Mouse (Mus musculus) thymus, adult 2 months (tissue): ENCODE measurements around the gene Ube2l3. TPM values are rescaled to one million over a fixed set of nuclear protein-coding genes. Genes with fewer than 3 reads are reported as not detected.
A peak's percentile ranks its signal among the peaks of the same experiment; 100 is the strongest.

Experiments
- DNase-seq: peaks from one replicate; pipeline ENCODE4 v3.0.0; 2021
- H3K27ac ChIP-seq: fragments of 200-500 bp; 2 replicates; pipeline ENCODE4 v1.5.1; 2012; ENCODE audit warnings: low read length, control low read depth; ENCODE audit not compliant: control insufficient read depth, insufficient read depth
- H3K27me3 ChIP-seq: fragments of 200-500 bp; 2 replicates; pipeline ENCODE4 v1.6.1; 2012; ENCODE audit warnings: mild to moderate bottlenecking, low read length, moderate library complexity, mixed read lengths; ENCODE audit not compliant: control insufficient read depth, insufficient read depth
- H3K36me3 ChIP-seq: fragments of 200-500 bp; 2 replicates; pipeline ENCODE4 v1.6.1; 2012; ENCODE audit warnings: mild to moderate bottlenecking, low read length, moderate library complexity; ENCODE audit not compliant: control insufficient read depth, insufficient read depth
- H3K4me1 ChIP-seq: fragments of 200-500 bp; replicated peaks from 2 replicates; pipeline ENCODE4 v1.6.1; 2012; ENCODE audit warnings: low read length; ENCODE audit not compliant: control insufficient read depth, insufficient read depth
- H3K4me3 ChIP-seq: fragments of 200-500 bp; 2 replicates; pipeline ENCODE4 v1.5.1; 2012; ENCODE audit warnings: mild to moderate bottlenecking, low read length, control low read depth, moderate library complexity; ENCODE audit not compliant: control insufficient read depth, insufficient read depth
- CTCF ChIP-seq: fragments of 200-500 bp; IDR thresholded peaks from 2 replicates; pipeline ENCODE4 v1.5.1; 2012; ENCODE audit warnings: mild to moderate bottlenecking, control low read depth, low read length, moderate library complexity, borderline replicate concordance; ENCODE audit not compliant: control insufficient read depth, poor library complexity, insufficient read depth; ENCODE audit errors: extremely low read depth
- POLR2A ChIP-seq: fragments of 200-500 bp; IDR thresholded peaks from 2 replicates; pipeline ENCODE4 v1.6.1; 2012; ENCODE audit warnings: mild to moderate bottlenecking, low read length, control low read depth, moderate library complexity; ENCODE audit not compliant: control insufficient read depth, poor library complexity, insufficient read depth; ENCODE audit errors: extremely low read depth
- WGBS: fragments of 180-500 bp; shearing (Covaris S2); methylation state at CpG from one replicate; pipeline ENCODE4 v1.1.7; 2018; 5-methylcytosine and 5-hydroxymethylcytosine counted together
- polyA plus RNA-seq: library from polyadenylated mRNA; depleted of rRNA; stranded (reverse); fragments of >200 nt; gene quantifications from 2 replicates; pipeline ENCODE4 v1.2.3, GENCODE M21; 2012; rRNA removed

Gene Ube2l3
- polyA plus RNA-seq, 1 experiment = 70.5 TPM

DNA sequence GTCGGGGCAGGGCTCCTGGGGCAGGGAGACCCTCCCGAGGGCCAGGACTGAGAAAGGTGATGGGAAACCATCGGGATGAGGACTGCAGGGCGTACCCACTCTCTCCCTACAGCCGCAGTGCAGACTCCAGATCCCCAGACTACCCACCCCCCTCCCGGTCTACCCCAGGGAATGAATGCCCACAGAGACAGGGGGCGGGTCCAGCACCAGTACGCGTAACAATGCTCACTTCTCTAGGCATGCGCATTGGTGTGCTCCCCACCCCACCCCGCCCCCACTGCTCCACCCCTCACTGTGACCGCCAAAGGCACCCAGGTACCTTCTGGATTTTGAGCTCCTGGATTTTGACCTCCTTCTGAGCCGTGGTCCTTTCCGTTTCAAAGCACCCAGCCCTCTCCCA, 80.9 kb downstream of the Ube2l3 start:
- WGBS = 98% methylated on average over 14 of the region's 14 CpGs
- DNase-seq = no peak
- Histone ChIP-seq H3K36me3 (no peaks in the 10 kb centered on the region; the same call in 1 of the 2 replicates), H3K27me3 (no peaks in the 10 kb centered on the region), H3K27ac (no peak overlapping the region), H3K4me1 (peaks cover 18% of the 10 kb centered on the region), H3K4me3 (no peak overlapping the region)
- TF ChIP-seq CTCF = no peak
- no peak for TF ChIP-seq POLR2A

DNA sequence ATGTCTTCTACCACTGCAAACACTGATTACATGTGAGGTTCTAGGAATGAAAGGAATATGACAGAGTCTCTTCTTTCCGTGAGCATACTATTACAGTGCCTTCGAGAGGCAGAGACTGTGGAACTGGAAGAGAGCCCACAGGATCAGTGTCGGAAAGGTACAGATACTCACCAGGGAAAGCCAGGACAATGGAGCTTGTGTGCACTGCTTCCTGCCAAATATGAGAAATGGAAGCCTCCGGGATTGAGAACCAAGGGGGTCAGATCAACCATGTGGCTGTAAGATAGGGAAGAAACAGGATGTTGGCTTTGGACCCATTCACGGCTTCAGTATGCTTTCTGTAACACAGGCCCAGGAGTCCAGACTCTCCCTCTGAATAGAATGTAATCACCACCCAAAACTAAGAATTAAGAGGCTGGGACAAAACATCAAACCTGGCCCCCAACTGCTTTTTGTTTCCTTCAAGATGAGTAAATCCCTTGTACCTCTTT, 85.1 kb downstream of the Ube2l3 start:
- Histone ChIP-seq H3K4me1 (no peaks in the 10 kb centered on the region), H3K27me3 (no peaks in the 10 kb centered on the region), H3K36me3 (no peaks in the 10 kb centered on the region; the same call in 1 of the 2 replicates), H3K4me3 (no peak overlapping the region), H3K27ac (no peak overlapping the region)
- DNase-seq = no peak
- TF ChIP-seq POLR2A = no peak
- no peak for TF ChIP-seq CTCF
- 92% methylated on average over 5 of the region's 5 CpGs for WGBS

DNA sequence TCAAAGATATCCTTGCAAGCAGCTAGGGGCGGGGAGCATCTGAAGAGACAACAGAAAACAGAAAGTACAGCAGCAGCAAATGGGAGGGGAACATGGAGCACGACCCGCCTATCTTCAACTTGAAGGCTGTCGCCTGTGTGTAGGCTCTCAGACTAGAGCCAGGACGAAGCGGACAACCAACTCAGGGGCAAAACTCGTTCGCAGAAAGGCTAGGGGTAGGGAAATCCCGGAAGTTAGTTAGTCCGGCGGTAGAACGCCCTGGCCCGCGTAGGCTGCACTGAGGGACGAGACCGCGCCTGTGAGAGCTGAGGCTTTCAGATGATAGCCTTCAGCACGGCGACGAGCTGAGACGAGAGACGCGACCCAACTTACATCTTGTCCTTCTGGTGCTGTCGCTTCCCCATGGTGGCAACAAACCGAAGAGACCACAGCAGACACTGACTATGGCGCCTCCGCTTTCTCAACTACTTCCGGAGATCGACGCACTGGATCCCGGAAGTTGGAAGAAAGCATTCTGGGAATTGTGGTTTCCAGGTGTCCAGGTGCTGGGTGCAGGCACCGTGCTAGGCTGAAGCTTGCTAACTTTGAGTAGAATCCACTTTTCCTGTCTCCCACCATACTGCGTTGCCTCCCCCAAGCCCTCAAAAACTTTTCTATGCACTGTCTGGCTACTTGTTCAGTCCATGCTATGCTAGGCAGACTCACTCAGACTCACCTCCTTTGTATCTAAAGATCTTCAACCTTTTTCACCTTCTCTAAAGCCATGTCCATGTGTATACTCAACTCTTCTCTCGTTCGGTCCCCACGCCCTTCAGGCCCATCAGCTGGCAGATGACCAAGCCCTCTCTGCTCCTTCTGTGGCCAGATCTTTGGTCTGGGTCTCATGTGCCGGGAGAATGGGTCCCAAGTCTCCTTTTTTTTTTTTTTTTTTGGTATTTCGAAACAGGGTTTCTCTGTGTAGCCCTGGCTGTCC, 91.4 kb downstream of the Ube2l3 start, which contains the start of gene Ppil2:
Gene Ppil2 (minus strand): TSS at position 487 of the 973 bp plus-strand sequence.
- 7% methylated on average over 38 of the region's 38 CpGs for WGBS
- H3K36me3 ChIP-seq = peaks cover 14% of the 10 kb centered on the region
- peak within 1 kb of the TSS; percentile 93 for H3K4me3 ChIP-seq
- peak; percentile 66 for TF ChIP-seq POLR2A
- 0 out of 2 replicates have a peak, but pooled peaks have one; percentile 21 for TF ChIP-seq CTCF
- H3K27ac ChIP-seq = peak within 1 kb of the TSS; percentile 66
- H3K4me1 ChIP-seq = peaks cover 9% of the 10 kb centered on the region
- H3K27me3 ChIP-seq = no peaks in the 10 kb centered on the region
- DNase-seq = peak; percentile 74

DNA sequence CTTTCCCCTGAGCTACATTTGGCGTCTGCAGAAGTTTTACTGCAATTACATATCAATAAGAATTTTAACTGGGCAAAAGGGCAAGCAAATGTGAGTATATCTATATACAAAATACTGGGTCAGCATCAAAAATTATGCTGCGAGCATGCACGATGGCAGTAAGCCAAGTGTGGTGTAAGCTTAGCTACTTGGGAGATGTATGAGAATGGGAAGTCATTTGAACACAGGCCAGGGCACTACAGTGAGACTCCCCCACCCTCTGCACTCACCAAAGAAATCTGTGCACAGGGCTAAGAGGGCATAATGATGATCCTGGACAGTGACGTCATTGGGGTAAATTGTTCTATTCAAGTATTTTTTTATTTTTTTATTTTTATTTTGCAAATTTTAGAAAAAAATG, 97.8 kb downstream of the Ube2l3 start:
- peaks cover 65% of the 10 kb centered on the region for H3K36me3 ChIP-seq
- no peak for TF ChIP-seq POLR2A
- no peak for TF ChIP-seq CTCF

DNA sequence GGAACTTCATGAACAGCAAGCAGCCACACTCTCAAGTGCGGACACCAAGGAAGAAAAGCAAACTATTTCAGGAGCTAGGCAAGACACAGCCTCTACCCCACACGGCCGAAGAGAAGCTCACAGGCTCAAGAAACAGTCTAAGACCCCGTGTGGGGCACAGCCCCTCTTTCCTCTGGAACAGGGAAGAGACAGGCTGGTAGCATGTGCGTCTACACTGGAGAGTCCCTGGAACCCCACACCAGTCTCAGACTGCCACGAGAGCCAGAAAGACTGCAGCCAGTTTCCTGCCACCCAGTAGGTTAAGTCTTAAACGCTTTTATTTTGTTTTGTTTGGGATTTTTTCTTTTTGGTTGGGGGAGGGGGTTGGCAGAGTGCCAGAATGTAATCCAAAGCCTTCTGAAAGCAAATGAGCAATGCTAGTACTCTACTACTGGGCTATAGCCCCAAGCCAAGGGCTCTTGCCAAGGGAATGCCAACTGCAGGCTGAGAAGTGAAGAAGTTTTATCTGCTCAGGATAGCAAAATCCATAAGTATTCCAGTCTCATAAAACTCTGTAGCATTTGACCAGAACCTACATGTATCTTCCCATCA, 99.7 kb downstream of the Ube2l3 start:
- DNase-seq = no peak
- Histone ChIP-seq H3K27me3 (no peaks in the 10 kb centered on the region), H3K27ac (no peak overlapping the region), H3K4me3 (no peak overlapping the region), H3K4me1 (no peaks in the 10 kb centered on the region), H3K36me3 (peaks cover 75% of the 10 kb centered on the region)
- no peak for TF ChIP-seq POLR2A
- no peak for TF ChIP-seq CTCF
- WGBS = 88% methylated on average over 7 of the region's 7 CpGs

More for the DNA sequence above, 97.8 kb downstream of the Ube2l3 start:
- Histone ChIP-seq H3K4me3 (no peak overlapping the region), H3K4me1 (no peaks in the 10 kb centered on the region), H3K27me3 (no peaks in the 10 kb centered on the region), H3K27ac (no peak overlapping the region)
- DNase-seq = no peak
- WGBS = 90% methylated on average over 4 of the region's 4 CpGs

Other genes starting within 250 kb of the Ube2l3 start
- gene Mapk1, start 219.3 kb downstream of the Ube2l3 start, polyA plus RNA-seq = 126 and 145 TPM in 2 replicates
- 3.8 and 5.7 TPM in 2 replicates for gene Ypel1, start 133.0 kb downstream of the Ube2l3 start, polyA plus RNA-seq
- 163 and 176 TPM in 2 replicates for gene Ppil2, start 91.4 kb downstream of the Ube2l3 start, polyA plus RNA-seq
- 105 and 118 TPM in 2 replicates for gene 2610318N02Rik, start 77.5 kb downstream of the Ube2l3 start, polyA plus RNA-seq
- 60.3 and 69.8 TPM in 2 replicates for gene Sdf2l1, start 70.3 kb downstream of the Ube2l3 start, polyA plus RNA-seq
- 19.3 and 21.4 TPM in 2 replicates for gene Ydjc, start 58.0 kb downstream of the Ube2l3 start, polyA plus RNA-seq
- 3.5 and 3.7 TPM in 2 replicates for gene Ccdc116, start 55.4 kb downstream of the Ube2l3 start, polyA plus RNA-seq
- 0.41 and 0.51 TPM in 2 replicates for gene Rimbp3, start 6.0 kb upstream of the Ube2l3 start, polyA plus RNA-seq
- 6.0 and 7.0 TPM in 2 replicates for gene Hic2, start 30.9 kb upstream of the Ube2l3 start, polyA plus RNA-seq
- gene Tmem191c, start 73.4 kb upstream of the Ube2l3 start, polyA plus RNA-seq = 63.6 and 72.6 TPM in 2 replicates
- 0.16 and 0.69 TPM in 2 replicates for gene Serpind1, start 128.7 kb upstream of the Ube2l3 start, polyA plus RNA-seq
- 7.5 and 8.1 TPM in 2 replicates for gene Snap29, start 203.3 kb upstream of the Ube2l3 start, polyA plus RNA-seq
- 75.5 and 78.4 TPM in 2 replicates for gene Pi4ka, start 203.7 kb upstream of the Ube2l3 start, polyA plus RNA-seq
- gene Crkl, start 249.3 kb upstream of the Ube2l3 start, polyA plus RNA-seq = 147 and 200 TPM in 2 replicates